Mouse (Mus musculus) stomach, postnatal 0 days (tissue): Measurements from ENCODE around the gene Grn. TPM values are rescaled to one million over a fixed set of nuclear protein-coding genes. Genes with fewer than 3 reads are reported as not detected.

Source experiments
- ATAC-seq: fragments of 200-750 bp; cut with Nextera tagmentation; 2 replicates; pipeline ENCODE4 v1.8.0; 2017; ENCODE audit not compliant: low FRiP score, low TSS enrichment
- DNase-seq: peaks from one replicate; pipeline ENCODE4 v3.0.0-alpha.2; 2016; ENCODE audit warnings: low spot score
- H3K27ac ChIP-seq: fragments of 300-500 bp; sonication (generic); replicated peaks from 2 replicates; pipeline ENCODE4 v1.5.1; 2014; ENCODE audit warnings: mild to moderate bottlenecking, control low read depth
- H3K27me3 ChIP-seq: fragments of 300-500 bp; sonication (generic); 2 replicates; pipeline ENCODE4 v1.6.1; 2014; ENCODE audit warnings: low read length; ENCODE audit not compliant: control insufficient read depth, insufficient read depth
- H3K36me3 ChIP-seq: fragments of 300-500 bp; sonication (generic); 2 replicates; pipeline ENCODE4 v1.6.1; 2014; ENCODE audit warnings: low read length, mixed read lengths; ENCODE audit not compliant: control insufficient read depth, insufficient read depth
- H3K4me1 ChIP-seq: fragments of 300-500 bp; sonication (generic); replicated peaks from 2 replicates; pipeline ENCODE4 v1.6.1; 2014; ENCODE audit warnings: antibody characterized with exemption; ENCODE audit not compliant: control insufficient read depth, insufficient read depth
- H3K4me2 ChIP-seq: fragments of 300-500 bp; sonication (generic); replicated peaks from 2 replicates; pipeline ENCODE4 v1.6.1; 2014; ENCODE audit warnings: low read depth, mild to moderate bottlenecking, control low read depth, moderate library complexity
- H3K4me3 ChIP-seq: fragments of 300-500 bp; sonication (generic); 2 replicates; pipeline ENCODE4 v1.5.1; 2014; ENCODE audit warnings: low read depth, low read length, control low read depth
- H3K9ac ChIP-seq: fragments of 300-500 bp; sonication (generic); 2 replicates; pipeline ENCODE4 v1.6.1; 2014; ENCODE audit warnings: mild to moderate bottlenecking, low read length, control low read depth, mixed read lengths
- H3K9me3 ChIP-seq: fragments of 300-500 bp; sonication (generic); 2 replicates; pipeline ENCODE4 v1.6.1; 2016; ENCODE audit warnings: low read length; ENCODE audit not compliant: control insufficient read depth
- CTCF ChIP-seq: IDR thresholded peaks from 2 replicates; pipeline ENCODE4 v1.5.1; 2016; ENCODE audit warnings: antibody characterized with exemption, low read depth, mild to moderate bottlenecking, moderate library complexity
- EP300 ChIP-seq: optimal IDR thresholded peaks from 2 replicates; pipeline ENCODE3; 2016; ENCODE audit warnings: antibody characterized with exemption
- WGBS: fragments of 180-500 bp; shearing (Covaris S2); extraction: QIAGEN DNeasy Blood & Tissue Kit; methylation state at CpG from one replicate; pipeline ENCODE4 v1.1.7; 2014; 5-methylcytosine and 5-hydroxymethylcytosine counted together
- polyA plus RNA-seq: library from polyadenylated mRNA; unstranded; fragments of >200 nt; fragmentation: Nextera tagmentation; extraction: Ambion mirVana; gene quantifications from 2 replicates; pipeline ENCODE4 v1.2.1, GENCODE M21; 2015

Gene Grn
- polyA plus RNA-seq, 1 experiment from 2014 or later, result 126 TPM

- Histone ChIP-seq H3K4me1 (peaks cover 15% of the 10 kb centered on the region), H3K9me3 (no peaks in the 10 kb centered on the region), H3K27me3 (no peaks in the 10 kb centered on the region), H3K4me3 (no peak overlapping the region), H3K36me3 (peaks cover 6% of the 10 kb centered on the region; the same call in 1 of the 2 replicates), H3K27ac (no peak overlapping the region), H3K9ac (no peak overlapping the region), H3K4me2 (no peak overlapping the region)
- DNase-seq, result no peak
- no peak for ATAC-seq
- WGBS, result 18% methylated on average over 6 of the region's 6 CpGs
- TF ChIP-seq CTCF (no peak), EP300 (no peak)
Measured at GRCm38 (mm10) chr11:102444781-102445180, 14.7 kb downstream of the Grn start.

- peak overlapping the region; percentile 89 for H3K27ac ChIP-seq
- no peaks in the 10 kb centered on the region for H3K9me3 ChIP-seq
- H3K9ac ChIP-seq, result no peak overlapping the region; the same call in 1 of the 2 replicates
- DNase-seq, result peak; percentile 50
- ATAC-seq, result peak; percentile 51; the same call in 1 of the 2 replicates
- H3K36me3 ChIP-seq, result peaks cover 4% of the 10 kb centered on the region; the same call in 1 of the 2 replicates
- no peak for TF ChIP-seq CTCF
- H3K27me3 ChIP-seq, result no peaks in the 10 kb centered on the region
- WGBS, result 17% methylated on average over 10 of the region's 10 CpGs
- peak overlapping the region; percentile 82; the same call in 1 of the 2 replicates for H3K4me3 ChIP-seq
- peaks cover 15% of the 10 kb centered on the region for H3K4me1 ChIP-seq
- peak overlapping the region; percentile 96 for H3K4me2 ChIP-seq
Measured at GRCm38 (mm10) chr11:102445264-102445890, 15.3 kb downstream of the Grn start.

GRCm38 (mm10) chr11:102445891-102446361, 15.8 kb downstream of the Grn start:
- no peak for TF ChIP-seq CTCF
- no peak for TF ChIP-seq EP300
- H3K27me3 ChIP-seq, result no peaks in the 10 kb centered on the region
- H3K9ac ChIP-seq, result no peak overlapping the region; the same call in 1 of the 2 replicates
- peak overlapping the region; percentile 96 for H3K4me2 ChIP-seq
- H3K27ac ChIP-seq, result peak overlapping the region; percentile 89
- WGBS, result 9% methylated on average over 7 of the region's 7 CpGs
- peak; percentile 61 for DNase-seq
- peaks cover 4% of the 10 kb centered on the region; the same call in 1 of the 2 replicates for H3K36me3 ChIP-seq
- peak; percentile 9; the same call in 1 of the 2 replicates for ATAC-seq
- H3K4me1 ChIP-seq, result peaks cover 15% of the 10 kb centered on the region
- H3K9me3 ChIP-seq, result no peaks in the 10 kb centered on the region
- H3K4me3 ChIP-seq, result peak overlapping the region; percentile 82

GRCm38 (mm10) chr11:102446581-102447461, 16.7 kb downstream of the Grn start:
- under 1% methylated on average over 42 of the region's 49 CpGs for WGBS
- peaks cover 15% of the 10 kb centered on the region for H3K4me1 ChIP-seq
- DNase-seq (no peak), ATAC-seq (peak; percentile 27)
- peak overlapping the region; percentile 96 for H3K4me2 ChIP-seq
- H3K9ac ChIP-seq, result peak overlapping the region; percentile 85
- TF ChIP-seq EP300, result no peak
- TF ChIP-seq CTCF, result no peak
- no peaks in the 10 kb centered on the region for H3K27me3 ChIP-seq
- H3K36me3 ChIP-seq, result no peaks in the 10 kb centered on the region
- H3K4me3 ChIP-seq, result peak overlapping the region; percentile 82
- no peaks in the 10 kb centered on the region for H3K9me3 ChIP-seq
- H3K27ac ChIP-seq, result peak overlapping the region; percentile 89

- DNase-seq, result peak; percentile 82
- Histone ChIP-seq H3K4me2 (peak within 1 kb of the TSS; percentile 96), H3K27ac (peak within 1 kb of the TSS; percentile 89), H3K4me3 (peak within 1 kb of the TSS; percentile 82), H3K27me3 (no peaks in the 10 kb centered on the region), H3K9ac (peak within 1 kb of the TSS; percentile 85), H3K36me3 (no peaks in the 10 kb centered on the region), H3K9me3 (no peaks in the 10 kb centered on the region), H3K4me1 (peaks cover 15% of the 10 kb centered on the region)
- ATAC-seq, result peak; percentile 69
- under 1% methylated on average over 38 of the region's 40 CpGs for WGBS
- TF ChIP-seq CTCF, result peak; percentile 74
- TF ChIP-seq EP300, result no peak
Measured at GRCm38 (mm10) chr11:102447497-102447896, 17.4 kb downstream of the Grn start, which contains the start of gene Fam171a2. Gene Fam171a2, minus strand, starts transcription at chr11:102447682.
